Mouse (Mus musculus) naive thymus-derived CD4-positive, alpha-beta T cell, adult 5 months (primary cell): ENCODE results near the gene Sult4a1. TPM values are rescaled to one million over a fixed set of nuclear protein-coding genes. Genes with fewer than 3 reads are reported as not detected.

Experiments
- polyA plus RNA-seq: library from polyadenylated mRNA; unstranded; fragments of 100-300 nt; shearing (Covaris generic); gene quantifications from one replicate; pipeline ENCODE4 v1.2.1, GENCODE M21; 2017

Sult4a1 gene
- not detected for polyA plus RNA-seq

GRCm38 (mm10) chr15:84105105-84105923, at the start of gene Sult4a1:
Gene Sult4a1, minus strand, starts transcription at chr15:84105754.

GRCm38 (mm10) chr15:84123075-84123474, 17.5 kb upstream of the Sult4a1 start, which contains the start of gene Pnpla5:
Gene Pnpla5, minus strand, starts transcription at chr15:84123175.

GRCm38 (mm10) chr15:84065140-84065539, 40.4 kb downstream of the Sult4a1 start, which contains the start of gene Efcab6:
Gene Efcab6, minus strand, starts transcription at chr15:84065379.

Other genes starting within 250 kb of the Sult4a1 start
- not detected for gene Efcab6, start 40.4 kb downstream of the Sult4a1 start, polyA plus RNA-seq
- not detected for gene Pnpla5, start 17.4 kb upstream of the Sult4a1 start, polyA plus RNA-seq
- gene Pnpla3, start 62.1 kb upstream of the Sult4a1 start, polyA plus RNA-seq, result not detected
- gene Samm50, start 86.5 kb upstream of the Sult4a1 start, polyA plus RNA-seq, result 104 TPM
- 0.86 TPM for gene Parvb, start 126.3 kb upstream of the Sult4a1 start, polyA plus RNA-seq
- gene Parvg, start 218.3 kb upstream of the Sult4a1 start, polyA plus RNA-seq, result 83.1 TPM